8 mouse cellular contexts compared by ENCODE assay signal in the genomic region with DNA sequence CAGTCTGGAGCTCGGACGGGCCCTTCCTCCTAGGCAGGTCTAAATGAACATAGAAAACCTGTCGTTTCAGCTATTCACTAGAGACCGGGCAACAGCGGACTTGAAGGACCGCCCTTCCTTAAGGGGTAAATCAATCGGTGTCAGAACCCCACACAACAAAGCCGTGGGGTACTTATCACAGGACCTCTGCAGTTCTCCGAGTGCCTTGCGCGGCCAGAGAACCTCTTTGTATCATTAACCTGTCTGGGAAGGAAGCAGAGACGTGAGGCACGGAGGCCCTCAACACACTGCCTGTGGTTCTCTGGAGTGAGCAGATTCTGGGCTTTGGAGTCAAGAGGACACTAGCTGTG. TPM values are rescaled to one million over a fixed set of nuclear protein-coding genes. Genes with fewer than 3 reads are reported as not detected.
DNase-seq lines count a peak whose midpoint lies in the region; ATAC-seq and TF ChIP-seq lines count a peak whose summit lies in the region.

No protein-coding gene starts in this region.

- no peak for TF ChIP-seq RAD21 in CH12.LX (IDR thresholded peaks at IDR 0.05; ENCODE audit: low read depth, low read length)

- intact Hi-C loops in heart, postnatal 10 days (cut with DNase I), result loop anchor here (5.0 kb wide), 1 partner anchor 125 kb away; a partner anchor contains a TSS

- peaks cover 18% of the 10 kb centered on the region for H3K4me1 ChIP-seq in heart, embryonic 11.5 days (ENCODE audit: control insufficient read depth, insufficient read depth, low read length)
- peaks cover 10 to 46% of the 10 kb centered on the region in 2 experiments for H3K4me1 ChIP-seq in CH12.LX (ENCODE audit: control insufficient read depth in 1 of 2, insufficient read depth in 2 of 2)
- peaks cover 28% of the 10 kb centered on the region for H3K4me1 ChIP-seq in forebrain, embryonic 13.5 days
- H3K4me1 ChIP-seq in liver, embryonic 13.5 days (replicated peaks), result peaks cover 61% of the 10 kb centered on the region
- H3K4me1 ChIP-seq in stomach, embryonic 14.5 days (ENCODE audit: control insufficient read depth, insufficient read depth, low read length), result peaks cover 12% of the 10 kb centered on the region

- H3K79me2 ChIP-seq in CH12.LX (replicated peaks; ENCODE audit: control insufficient read depth, extremely low read depth, insufficient read depth, poor library complexity, severe bottlenecking), result peaks cover 55% of the 10 kb centered on the region

- H3K9me3 ChIP-seq in heart, embryonic 11.5 days (replicated peaks; ENCODE audit: control insufficient read depth, low read length), result no peaks in the 10 kb centered on the region
- H3K9me3 ChIP-seq in CH12.LX (replicated peaks; ENCODE audit: low read length), result no peaks in the 10 kb centered on the region
- H3K9me3 ChIP-seq in forebrain, embryonic 13.5 days (replicated peaks), result no peaks in the 10 kb centered on the region
- H3K9me3 ChIP-seq in liver, embryonic 13.5 days (replicated peaks), result no peaks in the 10 kb centered on the region
- no peaks in the 10 kb centered on the region for H3K9me3 ChIP-seq in stomach, embryonic 14.5 days (ENCODE audit: control insufficient read depth, low read depth, low read length)

- TF ChIP-seq POLR2A in CH12.LX (IDR thresholded peaks at IDR 0.05; ENCODE audit: low read depth, low read length), result no peak

- DNase-seq in heart, postnatal 10 days, result no peak
- DNase-seq in CH12.LX (ENCODE audit: extremely low read depth), result peak; percentile 20
- DNase-seq in liver, embryonic 13.5 days, result no peak
- DNase-seq in natural killer cell, adult 2 months (ENCODE audit: low spot score in 2 of 2), result no peak
- DNase-seq in urinary bladder, adult 18-20 months (ENCODE audit: low spot score in 2 of 2), result no peak

- in situ Hi-C loops in CH12.LX (cut with MboI; ENCODE audit: low pct_ligation_motif_present, low pct_unique_long_range_greater_than_20kb, low sequenced_read_pairs), result no loop called here

- TF ChIP-seq CTCF in CH12.LX (conservative IDR thresholded peaks at IDR 0.05 in 1 of 2, IDR thresholded peaks at IDR 0.05 in 1 of 2; ENCODE audit: low read depth in 2 of 2, low read length in 2 of 2), result no peak

- under 1% methylated on average over 13 of the region's 13 CpGs for WGBS in heart, embryonic 11.5 days (ENCODE audit: insufficient replicate concordance)
- under 1% methylated on average over 13 of the region's 13 CpGs for WGBS in forebrain, embryonic 13.5 days
- under 1% methylated on average over 13 of the region's 13 CpGs for WGBS in liver, embryonic 13.5 days (ENCODE audit: insufficient replicate concordance)
- WGBS in stomach, embryonic 14.5 days, result under 1% methylated on average over 13 of the region's 13 CpGs

- ATAC-seq in heart, embryonic 11.5 days (replicated peaks; ENCODE audit: insufficient number of reproducible peaks, low FRiP score, low TSS enrichment), result no peak
- ATAC-seq in forebrain, embryonic 13.5 days, result no peak; the same call in none of the 2 replicates
- ATAC-seq in liver, embryonic 13.5 days (ENCODE audit: low read depth), result peak; percentile 29
- peak; percentile 21; the same call in 1 of the 2 replicates for ATAC-seq in stomach, embryonic 14.5 days (ENCODE audit: insufficient number of reproducible peaks, insufficient read depth, low FRiP score, low read depth)

- peak overlapping the region; percentile 93 for H3K9ac ChIP-seq in heart, embryonic 11.5 days (ENCODE audit: low read depth, low read length)
- H3K9ac ChIP-seq in CH12.LX (ENCODE audit: insufficient read depth, low read depth), result peak overlapping the region; percentile 93
- peak overlapping the region; percentile 84 for H3K9ac ChIP-seq in forebrain, embryonic 13.5 days
- peak overlapping the region; percentile 90 for H3K9ac ChIP-seq in liver, embryonic 13.5 days
- peak overlapping the region; percentile 75 for H3K9ac ChIP-seq in stomach, embryonic 14.5 days (replicated peaks; ENCODE audit: low read depth, low read length)

- TF ChIP-seq EP300 in CH12.LX (IDR thresholded peaks at IDR 0.05; ENCODE audit: low read length), result no peak

- dilution Hi-C loops in CH12.LX (cut with MboI; ENCODE audit: extremely low pct_ligation_motif_present, extremely low pct_unique_long_range_greater_than_20kb, low sequenced_read_pairs), result no loop called here

- no peaks in the 10 kb centered on the region for H3K27me3 ChIP-seq in heart, embryonic 11.5 days (ENCODE audit: control insufficient read depth, insufficient read depth, low read length)
- H3K27me3 ChIP-seq in CH12.LX (replicated peaks), result no peaks in the 10 kb centered on the region
- H3K27me3 ChIP-seq in forebrain, embryonic 13.5 days, result no peaks in the 10 kb centered on the region
- no peaks in the 10 kb centered on the region for H3K27me3 ChIP-seq in liver, embryonic 13.5 days
- H3K27me3 ChIP-seq in stomach, embryonic 14.5 days (ENCODE audit: control insufficient read depth, insufficient read depth, low read length), result no peaks in the 10 kb centered on the region

- H3K4me2 ChIP-seq in heart, embryonic 11.5 days, result peak overlapping the region; percentile 81
- H3K4me2 ChIP-seq in CH12.LX (ENCODE audit: insufficient read depth, low read depth, poor library complexity, severe bottlenecking), result peak overlapping the region; percentile 77
- peak overlapping the region; percentile 94 for H3K4me2 ChIP-seq in forebrain, embryonic 13.5 days
- H3K4me2 ChIP-seq in liver, embryonic 13.5 days, result peak overlapping the region; percentile 90
- H3K4me2 ChIP-seq in stomach, embryonic 14.5 days (replicated peaks; ENCODE audit: low read depth, low read length), result peak overlapping the region; percentile 74

- H3K4me3 ChIP-seq in heart, embryonic 11.5 days (ENCODE audit: low read depth, low read length), result peak overlapping the region; percentile 80
- peak overlapping the region; percentile 76 to 85 (median 83) for H3K4me3 ChIP-seq in CH12.LX (replicated peaks in 1 of 3; ENCODE audit: low read depth in 2 of 3, low read length in 2 of 3, poor library complexity in 1 of 3)
- H3K4me3 ChIP-seq in forebrain, embryonic 13.5 days, result peak overlapping the region; percentile 62
- peak overlapping the region; percentile 80 for H3K4me3 ChIP-seq in liver, embryonic 13.5 days (replicated peaks)
- H3K4me3 ChIP-seq in stomach, embryonic 14.5 days (ENCODE audit: low read depth, low read length), result peak overlapping the region; percentile 85

- H3K27ac ChIP-seq in heart, embryonic 11.5 days (ENCODE audit: low read depth, low read length), result peak overlapping the region; percentile 86
- H3K27ac ChIP-seq in CH12.LX (ENCODE audit: insufficient read depth, low read depth), result peak overlapping the region; percentile 70
- peak overlapping the region; percentile 70 for H3K27ac ChIP-seq in forebrain, embryonic 13.5 days
- peak overlapping the region; percentile 93 for H3K27ac ChIP-seq in liver, embryonic 13.5 days
- peak overlapping the region; percentile 68 for H3K27ac ChIP-seq in stomach, embryonic 14.5 days (ENCODE audit: low read length)

- H3K36me3 ChIP-seq in heart, embryonic 11.5 days (ENCODE audit: control insufficient read depth, insufficient read depth, low read length), result peaks cover 7% of the 10 kb centered on the region
- peaks cover 34 to 69% of the 10 kb centered on the region in 2 experiments for H3K36me3 ChIP-seq in CH12.LX (replicated peaks in 1 of 2; ENCODE audit: control insufficient read depth in 1 of 2, insufficient read depth in 1 of 2, low read length in 1 of 2)
- H3K36me3 ChIP-seq in forebrain, embryonic 13.5 days (ENCODE audit: poor library complexity, severe bottlenecking), result peaks cover 35% of the 10 kb centered on the region
- peaks cover 57% of the 10 kb centered on the region for H3K36me3 ChIP-seq in liver, embryonic 13.5 days
- peaks cover 10% of the 10 kb centered on the region for H3K36me3 ChIP-seq in stomach, embryonic 14.5 days (ENCODE audit: control insufficient read depth, insufficient read depth, low read length)

RNA-seq across cellular contexts. Expression of a gene that starts 0.6 kb away (rescaled TPM):
- 38.5 and 40.3 TPM in 2 replicates for polyA plus RNA-seq in heart, embryonic 11.5 days (2014; fragmentation: Nextera tagmentation; extraction: Ambion mirVana)
- total RNA-seq in heart, postnatal 10 days (2021), result 10 to 100 TPM; 36.7 to 38.8 TPM
- total RNA-seq in CH12.LX (2012; rRNA removed) (33.1 and 44.7 TPM in 2 replicates), CH12.LX (2014; rRNA removed) (40.6 and 42.1 TPM in 2 replicates)
- polyA plus RNA-seq in CH12.LX (2012; ENCODE audit: insufficient read length, low read depth), result 69.4 and 71.2 TPM in 2 replicates
- polyA plus RNA-seq in forebrain, embryonic 13.5 days (2015; fragmentation: Nextera tagmentation; extraction: Ambion mirVana), result 50.8 and 55.3 TPM in 2 replicates
- polyA plus RNA-seq in liver, embryonic 13.5 days (2015; fragmentation: Nextera tagmentation; extraction: Ambion mirVana), result 37.0 and 38.5 TPM in 2 replicates
- 57.1 and 60.0 TPM in 2 replicates for polyA plus RNA-seq in stomach, embryonic 14.5 days (2014; fragmentation: Nextera tagmentation; extraction: Ambion mirVana)

RNA-seq across cellular contexts. Expression of a gene that starts 0.7 kb away (rescaled TPM):
- 10.5 and 16.3 TPM in 2 replicates for polyA plus RNA-seq in heart, embryonic 11.5 days (2014; fragmentation: Nextera tagmentation; extraction: Ambion mirVana)
- total RNA-seq in heart, postnatal 10 days (2021), result 10 to 100 TPM; 14.2 to 15.2 TPM
- total RNA-seq in CH12.LX (2012; rRNA removed) (22.2 and 25.6 TPM in 2 replicates), CH12.LX (2014; rRNA removed) (21.5 and 21.9 TPM in 2 replicates)
- polyA plus RNA-seq in CH12.LX (2012; ENCODE audit: insufficient read length, low read depth), result 18.1 and 19.7 TPM in 2 replicates
- polyA plus RNA-seq in forebrain, embryonic 13.5 days (2015; fragmentation: Nextera tagmentation; extraction: Ambion mirVana), result 22.9 and 26.9 TPM in 2 replicates
- 11.2 and 11.8 TPM in 2 replicates for polyA plus RNA-seq in liver, embryonic 13.5 days (2015; fragmentation: Nextera tagmentation; extraction: Ambion mirVana)
- polyA plus RNA-seq in stomach, embryonic 14.5 days (2014; fragmentation: Nextera tagmentation; extraction: Ambion mirVana), result 12.1 and 12.3 TPM in 2 replicates

RNA-seq across cellular contexts. Expression of a gene that starts 35.1 kb away (rescaled TPM):
- polyA plus RNA-seq in heart, embryonic 11.5 days (2014; fragmentation: Nextera tagmentation; extraction: Ambion mirVana), result 39.1 and 42.4 TPM in 2 replicates
- 10 to 100 TPM; 37.9 to 40.1 TPM for total RNA-seq in heart, postnatal 10 days (2021)
- 26.0 and 28.4 TPM in 2 replicates for total RNA-seq in CH12.LX (2012; rRNA removed)
- 27.8 and 29.7 TPM in 2 replicates for total RNA-seq in CH12.LX (2014; rRNA removed)
- 24.4 and 26.2 TPM in 2 replicates for polyA plus RNA-seq in CH12.LX (2012; ENCODE audit: insufficient read length, low read depth)
- 190 and 211 TPM in 2 replicates for polyA plus RNA-seq in forebrain, embryonic 13.5 days (2015; fragmentation: Nextera tagmentation; extraction: Ambion mirVana)
- polyA plus RNA-seq in liver, embryonic 13.5 days (2015; fragmentation: Nextera tagmentation; extraction: Ambion mirVana), result 62.4 and 67.1 TPM in 2 replicates
- 35.3 and 37.0 TPM in 2 replicates for polyA plus RNA-seq in stomach, embryonic 14.5 days (2014; fragmentation: Nextera tagmentation; extraction: Ambion mirVana)

RNA-seq across cellular contexts. Expression of a gene that starts 43.7 kb away (rescaled TPM):
- not detected in 2 replicates for polyA plus RNA-seq in heart, embryonic 11.5 days (2014; fragmentation: Nextera tagmentation; extraction: Ambion mirVana)
- not detected for total RNA-seq in heart, postnatal 10 days (2021)
- total RNA-seq in CH12.LX (2012; rRNA removed) (not detected in 2 replicates), CH12.LX (2014; rRNA removed) (not detected in 2 replicates)
- not detected in 2 replicates for polyA plus RNA-seq in CH12.LX (2012; ENCODE audit: insufficient read length, low read depth)
- not detected in 2 replicates for polyA plus RNA-seq in forebrain, embryonic 13.5 days (2015; fragmentation: Nextera tagmentation; extraction: Ambion mirVana)
- not detected in 2 replicates for polyA plus RNA-seq in liver, embryonic 13.5 days (2015; fragmentation: Nextera tagmentation; extraction: Ambion mirVana)
- polyA plus RNA-seq in stomach, embryonic 14.5 days (2014; fragmentation: Nextera tagmentation; extraction: Ambion mirVana), result not detected in 2 replicates

Comparison
In these comparisons a context has a peak if more than half of its experiments do, and no peak if none do; other contexts are left out.
1. ATAC-seq: peak in liver, embryonic 13.5 days (single experiment) and stomach, embryonic 14.5 days (single experiment); none in heart, embryonic 11.5 days (single experiment) and forebrain, embryonic 13.5 days (single experiment).
2. Peak in every context shown above with its lines, with median percentiles within 50 percentile points of each other: H3K27ac ChIP-seq, H3K4me2 ChIP-seq, H3K4me3 ChIP-seq and H3K9ac ChIP-seq.